Mouse (Mus musculus) hindbrain, embryonic 13.5 days (tissue): ENCODE measurements around the gene C530025M09Rik. TPM values are rescaled to one million over a fixed set of nuclear protein-coding genes. Genes with fewer than 3 reads are reported as not detected.

Source experiments
- polyA plus RNA-seq: library from polyadenylated mRNA; unstranded; fragments of >200 nt; fragmentation: Nextera tagmentation; extraction: Ambion mirVana; gene quantifications from 2 replicates; pipeline ENCODE4 v1.2.1, GENCODE M21; 2015

The C530025M09Rik gene
- polyA plus RNA-seq, 1 experiment from 2014 or later, result 1.4 TPM

Other genes with a start within 250 kb of the C530025M09Rik start
- 26.2 and 29.4 TPM in 2 replicates for gene Syndig1, start 2.0 kb downstream of the C530025M09Rik start, polyA plus RNA-seq